Mouse (Mus musculus): ENCODE results near the gene Amd1.

DNA sequence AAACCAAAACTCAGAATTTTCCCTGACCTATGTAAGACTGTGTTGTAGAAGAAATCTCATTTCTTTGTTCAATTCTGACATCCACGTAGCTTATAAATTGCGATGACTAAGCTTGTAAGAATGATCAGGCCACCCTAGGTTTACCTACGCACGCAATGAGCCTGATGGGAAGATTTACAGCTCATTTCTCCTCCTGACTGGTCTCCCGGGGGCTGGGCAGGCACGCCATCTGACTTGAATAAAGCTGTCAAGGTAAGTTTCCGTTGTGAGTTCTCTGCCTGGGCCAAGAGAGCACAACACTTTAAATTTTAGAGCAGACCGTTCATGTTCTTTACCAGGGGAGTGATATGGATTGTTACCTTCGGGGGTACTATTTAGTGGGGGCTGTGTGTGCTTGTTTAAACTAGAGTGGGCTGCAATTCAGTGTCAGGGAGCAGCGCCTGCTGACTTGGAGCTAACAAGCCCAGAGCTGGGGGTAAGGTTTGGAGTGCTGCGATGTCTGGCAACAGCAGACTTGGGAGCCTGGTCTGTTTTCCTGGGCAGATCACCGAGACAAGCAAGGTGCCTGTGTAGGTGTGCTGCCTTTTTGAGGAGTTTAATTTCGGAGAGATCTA, 37.5 kb upstream of the Amd1 start, which contains the start of gene Cdk19:
- TF ChIP-seq CTCF (IDR thresholded peaks at IDR 0.05; ENCODE audit: borderline replicate concordance, extremely low read depth, insufficient read depth, insufficient read length) (no peak), POLR2A (IDR thresholded peaks at IDR 0.05; ENCODE audit: borderline replicate concordance, extremely low read depth, insufficient read depth, insufficient read length, poor library complexity, severe bottlenecking) (no peak)

Measured in brain, embryonic 14.5 days (tissue).